Mouse (Mus musculus): ENCODE results near the gene Golga1. TPM values are rescaled to one million over a fixed set of nuclear protein-coding genes. Genes with fewer than 3 reads are reported as not detected.
A peak's percentile ranks its signal among the peaks of the same experiment; 100 is the strongest.
"Not testable (repeated sequence)": the region's sequence is repeated elsewhere in the genome, so short reads cannot be mapped to it uniquely, and the experiment has no call there.

The Golga1 gene
- 7.5 and 9.9 TPM in 2 replicates for polyA plus RNA-seq (2015; fragmentation: Nextera tagmentation; extraction: Ambion mirVana)

GRCm38 (mm10) chr2:39065400-39065987 is at the start of gene Golga1:
Golga1 (minus strand) TSS chr2:39065541.
- Histone ChIP-seq H3K4me2 (ENCODE audit: low read depth, low read length) (peak within 1 kb of the TSS; percentile 87), H3K27me3 (ENCODE audit: insufficient read depth, low read length) (no peaks in the 10 kb centered on the region), H3K27ac (ENCODE audit: low read depth) (peak within 1 kb of the TSS; percentile 96), H3K4me1 (ENCODE audit: insufficient read depth) (peaks cover 7% of the 10 kb centered on the region), H3K9ac (replicated peaks) (peak within 1 kb of the TSS; percentile 94), H3K9me3 (ENCODE audit: low read length) (no peaks in the 10 kb centered on the region), H3K4me3 (ENCODE audit: low read depth, low read length) (peak within 1 kb of the TSS; percentile 84), H3K36me3 (replicated peaks; ENCODE audit: insufficient read depth, low read length) (peaks cover 6% of the 10 kb centered on the region)
- peak; percentile 93 for DNase-seq
- WGBS (ENCODE audit: insufficient replicate concordance): under 1% methylated on average over 50 of the region's 50 CpGs
- ATAC-seq: peak; percentile 97
- TF ChIP-seq CTCF (IDR thresholded peaks at IDR 0.05; ENCODE audit: low read depth) (peak; percentile 6), EP300 (IDR thresholded peaks at IDR 0.05; ENCODE audit: low read depth) (no peak)

GRCm38 (mm10) chr2:39114093-39114492 is 48.8 kb upstream of the Golga1 start:
- Histone ChIP-seq H3K9ac (replicated peaks) (no peak overlapping the region), H3K27ac (ENCODE audit: low read depth) (no peak overlapping the region), H3K36me3 (replicated peaks; ENCODE audit: insufficient read depth, low read length) (no peaks in the 10 kb centered on the region), H3K4me2 (ENCODE audit: low read depth, low read length) (no peak overlapping the region), H3K9me3 (ENCODE audit: low read length) (no peaks in the 10 kb centered on the region), H3K27me3 (ENCODE audit: insufficient read depth, low read length) (no peaks in the 10 kb centered on the region), H3K4me3 (ENCODE audit: low read depth, low read length) (no peak overlapping the region), H3K4me1 (ENCODE audit: insufficient read depth) (no peaks in the 10 kb centered on the region)
- no peak for ATAC-seq
- WGBS (ENCODE audit: insufficient replicate concordance): 76% methylated on average over 7 of the region's 7 CpGs
- no peak for DNase-seq
- TF ChIP-seq CTCF (IDR thresholded peaks at IDR 0.05; ENCODE audit: low read depth) (no peak), EP300 (IDR thresholded peaks at IDR 0.05; ENCODE audit: low read depth) (no peak)

GRCm38 (mm10) chr2:39110514-39110913 is 45.2 kb upstream of the Golga1 start:
- no peak overlapping the region for H3K4me2 ChIP-seq (ENCODE audit: low read depth, low read length)
- ATAC-seq (no peak), DNase-seq (no peak)
- no peaks in the 10 kb centered on the region for H3K9me3 ChIP-seq (ENCODE audit: low read length)
- no peaks in the 10 kb centered on the region for H3K27me3 ChIP-seq (ENCODE audit: insufficient read depth, low read length)
- no peak overlapping the region for H3K9ac ChIP-seq (replicated peaks)
- no peak overlapping the region for H3K4me3 ChIP-seq (ENCODE audit: low read depth, low read length)
- H3K36me3 ChIP-seq (replicated peaks; ENCODE audit: insufficient read depth, low read length): no peaks in the 10 kb centered on the region
- TF ChIP-seq CTCF (IDR thresholded peaks at IDR 0.05; ENCODE audit: low read depth) (no peak), EP300 (IDR thresholded peaks at IDR 0.05; ENCODE audit: low read depth) (no peak)
- H3K27ac ChIP-seq (ENCODE audit: low read depth): no peak overlapping the region
- H3K4me1 ChIP-seq (ENCODE audit: insufficient read depth): no peaks in the 10 kb centered on the region

- H3K4me1 ChIP-seq (ENCODE audit: insufficient read depth); H3K9ac ChIP-seq (replicated peaks); H3K27ac ChIP-seq (ENCODE audit: low read depth); H3K27me3 ChIP-seq (ENCODE audit: insufficient read depth, low read length); H3K4me2 ChIP-seq (ENCODE audit: low read depth, low read length); H3K36me3 ChIP-seq (replicated peaks; ENCODE audit: insufficient read depth, low read length); H3K4me3 ChIP-seq (ENCODE audit: low read depth, low read length); DNase-seq; H3K9me3 ChIP-seq (ENCODE audit: low read length); ATAC-seq: not testable (repeated sequence)
Measured at GRCm38 (mm10) chr2:39109712-39110111, 44.4 kb upstream of the Golga1 start.

- H3K36me3 ChIP-seq (replicated peaks; ENCODE audit: insufficient read depth, low read length); DNase-seq; H3K4me1 ChIP-seq (ENCODE audit: insufficient read depth); H3K4me2 ChIP-seq (ENCODE audit: low read depth, low read length); H3K27me3 ChIP-seq (ENCODE audit: insufficient read depth, low read length); H3K9ac ChIP-seq (replicated peaks); H3K4me3 ChIP-seq (ENCODE audit: low read depth, low read length); ATAC-seq; H3K27ac ChIP-seq (ENCODE audit: low read depth); H3K9me3 ChIP-seq (ENCODE audit: low read length): not testable (repeated sequence)
- 90% methylated on average over 1 of the region's 1 CpGs for WGBS (ENCODE audit: insufficient replicate concordance)
Measured at GRCm38 (mm10) chr2:39099951-39100350, 34.6 kb upstream of the Golga1 start.

GRCm38 (mm10) chr2:39097993-39098392 is 32.7 kb upstream of the Golga1 start:
- DNase-seq (peak; percentile 14), ATAC-seq (no peak)
- Histone ChIP-seq H3K27ac (ENCODE audit: low read depth) (no peak overlapping the region), H3K9ac (replicated peaks) (no peak overlapping the region), H3K4me1 (ENCODE audit: insufficient read depth) (no peaks in the 10 kb centered on the region), H3K27me3 (ENCODE audit: insufficient read depth, low read length) (no peaks in the 10 kb centered on the region), H3K9me3 (ENCODE audit: low read length) (no peaks in the 10 kb centered on the region), H3K36me3 (replicated peaks; ENCODE audit: insufficient read depth, low read length) (peaks cover 1% of the 10 kb centered on the region; the same call in 1 of the 2 replicates), H3K4me2 (ENCODE audit: low read depth, low read length) (no peak overlapping the region), H3K4me3 (ENCODE audit: low read depth, low read length) (no peak overlapping the region)
- TF ChIP-seq EP300 (IDR thresholded peaks at IDR 0.05; ENCODE audit: low read depth): no peak
- TF ChIP-seq CTCF (IDR thresholded peaks at IDR 0.05; ENCODE audit: low read depth): peak; percentile 51

GRCm38 (mm10) chr2:39091966-39092365 is 26.6 kb upstream of the Golga1 start:
- no peak for TF ChIP-seq EP300 (IDR thresholded peaks at IDR 0.05; ENCODE audit: low read depth)
- TF ChIP-seq CTCF (IDR thresholded peaks at IDR 0.05; ENCODE audit: low read depth): no peak
- no peaks in the 10 kb centered on the region for H3K27me3 ChIP-seq (ENCODE audit: insufficient read depth, low read length)
- no peaks in the 10 kb centered on the region for H3K36me3 ChIP-seq (replicated peaks; ENCODE audit: insufficient read depth, low read length)
- no peak overlapping the region for H3K4me3 ChIP-seq (ENCODE audit: low read depth, low read length)
- no peak overlapping the region for H3K4me2 ChIP-seq (ENCODE audit: low read depth, low read length)
- DNase-seq (no peak), ATAC-seq (no peak)
- WGBS (ENCODE audit: insufficient replicate concordance): 84% methylated on average over 1 of the region's 1 CpGs
- H3K4me1 ChIP-seq (ENCODE audit: insufficient read depth): no peaks in the 10 kb centered on the region
- no peaks in the 10 kb centered on the region for H3K9me3 ChIP-seq (ENCODE audit: low read length)
- no peak overlapping the region for H3K27ac ChIP-seq (ENCODE audit: low read depth)
- no peak overlapping the region for H3K9ac ChIP-seq (replicated peaks)

All from liver, postnatal 0 days (tissue).